Mouse (Mus musculus) embryonic fibroblast, embryonic 13.5 days (primary cell): Measurements from ENCODE around the gene Mtfmt. TPM values are rescaled to one million over a fixed set of nuclear protein-coding genes. Genes with fewer than 3 reads are reported as not detected.
A peak's percentile ranks its signal among the peaks of the same experiment; 100 is the strongest.

ENCODE experiments used
- H3K27ac ChIP-seq: 2 replicates; pipeline ENCODE4 v1.5.1; 2012; ENCODE audit warnings: low read length, control low read depth, inconsistent platforms; ENCODE audit not compliant: insufficient read depth
- H3K4me1 ChIP-seq: 2 replicates; pipeline ENCODE4 v1.6.1; 2011; ENCODE audit warnings: low read length; ENCODE audit not compliant: control insufficient read depth, insufficient read depth
- H3K4me3 ChIP-seq: 2 replicates; pipeline ENCODE4 v1.5.1; 2011; ENCODE audit warnings: mild to moderate bottlenecking, control low read depth, low read length; ENCODE audit not compliant: insufficient read depth
- CTCF ChIP-seq: IDR thresholded peaks from 2 replicates; pipeline ENCODE4 v1.5.1; 2011; ENCODE audit warnings: mild to moderate bottlenecking, control low read depth, low read length, moderate library complexity, borderline replicate concordance; ENCODE audit not compliant: insufficient read depth
- POLR2A ChIP-seq: IDR thresholded peaks from 2 replicates; pipeline ENCODE4 v1.6.1; 2011; ENCODE audit warnings: low read depth, mild to moderate bottlenecking, control low read depth, low read length, moderate library complexity
- polyA plus RNA-seq: library from polyadenylated mRNA; stranded (reverse); fragments of >200 nt; gene quantifications from 2 replicates; pipeline ENCODE4 v1.2.4, GENCODE M21; 2011; ENCODE audit warnings: low read depth; ENCODE audit not compliant: missing spikeins, insufficient read length

Gene Mtfmt
- polyA plus RNA-seq, 1 experiment: 17.0 TPM

GRCm38 (mm10) chr9:65424393-65424792 is 11.2 kb upstream of the Mtfmt start:
- Histone ChIP-seq H3K4me1 (no peaks in the 10 kb centered on the region), H3K27ac (no peak overlapping the region), H3K4me3 (no peak overlapping the region)
- TF ChIP-seq POLR2A (no peak), CTCF (no peak)

- TF ChIP-seq POLR2A: no peak
- TF ChIP-seq CTCF: no peak
- H3K4me3 ChIP-seq: no peak overlapping the region
- H3K27ac ChIP-seq: no peak overlapping the region
- H3K4me1 ChIP-seq: no peaks in the 10 kb centered on the region
Observed at GRCm38 (mm10) chr9:65427511-65427910, 8.1 kb upstream of the Mtfmt start.

- H3K4me1 ChIP-seq: no peaks in the 10 kb centered on the region
Observed at GRCm38 (mm10) chr9:65428003-65428402, 7.6 kb upstream of the Mtfmt start.

DNA sequence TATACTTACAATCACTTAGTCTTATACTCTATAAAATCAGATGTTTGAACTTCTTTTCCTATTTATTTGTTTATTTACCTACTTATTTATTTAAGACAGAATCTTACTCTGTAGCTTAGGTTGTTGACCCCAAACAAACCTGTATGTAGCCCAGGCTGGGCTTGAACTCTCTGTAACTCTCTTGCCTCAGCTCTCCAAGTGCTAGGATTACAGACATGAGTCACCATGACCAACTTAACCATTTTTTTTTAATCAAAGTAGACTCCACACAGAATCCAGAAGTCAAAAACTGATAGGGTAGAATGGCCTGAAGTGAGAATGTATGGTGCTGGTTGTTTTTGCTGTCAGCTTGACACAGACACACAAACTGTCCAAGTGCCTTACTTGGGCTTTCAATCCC is 5.2 kb upstream of the Mtfmt start:
- H3K4me3 ChIP-seq: no peak overlapping the region
- H3K27ac ChIP-seq: no peak overlapping the region
- H3K4me1 ChIP-seq: no peaks in the 10 kb centered on the region
- TF ChIP-seq CTCF (no peak), POLR2A (no peak)

More at GRCm38 (mm10) chr9:65428003-65428402, 7.6 kb upstream of the Mtfmt start:
- no peak overlapping the region for H3K4me3 ChIP-seq
- TF ChIP-seq CTCF (no peak), POLR2A (no peak)
- H3K27ac ChIP-seq: no peak overlapping the region

- Histone ChIP-seq H3K4me1 (no peaks in the 10 kb centered on the region), H3K4me3 (no peak overlapping the region), H3K27ac (no peak overlapping the region)
- no peak for TF ChIP-seq POLR2A
- no peak for TF ChIP-seq CTCF
Observed at GRCm38 (mm10) chr9:65430921-65431320, 4.7 kb upstream of the Mtfmt start.

DNA sequence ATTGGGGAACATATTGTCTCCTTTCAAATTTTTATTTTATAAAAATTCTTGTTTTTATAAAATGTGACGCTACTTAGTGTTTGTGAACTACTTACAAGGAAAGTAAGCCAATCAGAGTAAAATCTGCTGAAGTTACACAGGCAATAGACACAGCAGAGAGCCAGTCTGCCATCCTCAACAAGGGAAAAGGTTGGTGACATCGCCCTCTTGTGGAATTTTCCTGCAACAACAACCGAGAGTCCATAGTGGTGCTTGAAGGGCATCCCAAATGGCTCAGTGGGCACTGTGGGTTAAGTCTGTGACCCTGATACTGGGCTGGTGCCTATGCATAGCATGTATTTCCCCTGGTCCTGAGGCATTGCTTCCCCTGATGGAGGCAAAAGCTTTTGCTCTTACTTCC is 3.3 kb upstream of the Mtfmt start:
- Histone ChIP-seq H3K27ac (no peak overlapping the region), H3K4me3 (no peak overlapping the region), H3K4me1 (no peaks in the 10 kb centered on the region)
- TF ChIP-seq POLR2A: no peak
- TF ChIP-seq CTCF: peak; percentile 55; the same call in 1 of the 2 replicates

DNA sequence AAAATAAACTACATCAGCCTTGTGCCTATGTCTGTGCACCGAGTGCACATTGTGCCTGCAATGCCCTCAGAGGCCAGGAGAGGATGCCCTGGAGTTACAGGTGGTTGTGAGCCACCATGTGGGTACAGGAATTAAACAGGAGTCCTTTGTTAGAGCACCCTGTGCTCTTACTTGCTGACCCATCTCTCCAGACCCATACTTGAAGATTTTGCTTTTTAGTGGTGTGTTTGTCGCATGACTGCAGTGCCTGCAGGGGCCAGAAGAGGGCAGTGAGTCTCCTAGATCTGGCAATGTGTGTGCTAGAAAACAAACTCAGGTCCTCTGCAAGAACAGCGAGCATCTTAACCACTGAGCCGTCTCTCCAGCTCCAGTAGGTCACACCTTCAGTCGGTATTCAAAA is 1.4 kb upstream of the Mtfmt start:
- Histone ChIP-seq H3K4me1 (no peaks in the 10 kb centered on the region), H3K4me3 (no peak overlapping the region), H3K27ac (no peak overlapping the region)
- no peak for TF ChIP-seq POLR2A
- peak; percentile 53; the same call in 1 of the 2 replicates for TF ChIP-seq CTCF

- no peak overlapping the region for H3K27ac ChIP-seq
- TF ChIP-seq CTCF: no peak
- no peak for TF ChIP-seq POLR2A
- no peak overlapping the region for H3K4me3 ChIP-seq
- no peaks in the 10 kb centered on the region for H3K4me1 ChIP-seq
Observed at GRCm38 (mm10) chr9:65435211-65435610, 371 bp upstream of the Mtfmt start.

DNA sequence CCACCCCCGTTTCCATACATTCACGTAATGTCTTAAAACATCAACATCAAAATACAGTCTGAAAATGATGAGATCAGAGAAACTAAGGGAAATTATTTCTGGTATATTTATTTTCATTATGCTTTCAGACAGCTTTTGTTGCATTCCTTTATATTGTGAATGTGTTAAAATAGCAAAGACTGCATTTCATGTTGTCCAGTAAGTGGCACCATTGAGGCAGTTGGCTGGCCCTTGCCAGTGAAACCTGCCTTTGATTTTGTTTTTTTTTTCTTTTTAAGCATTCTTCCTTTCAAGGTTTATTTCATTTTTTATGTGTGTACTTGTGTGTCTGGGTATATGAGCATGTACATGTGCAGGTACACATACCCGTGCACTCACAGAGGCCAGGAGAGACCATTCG is 9.1 kb downstream of the Mtfmt start:
- Histone ChIP-seq H3K27ac (no peak overlapping the region), H3K4me3 (no peak overlapping the region), H3K4me1 (no peaks in the 10 kb centered on the region)
- TF ChIP-seq CTCF (no peak), POLR2A (no peak)

DNA sequence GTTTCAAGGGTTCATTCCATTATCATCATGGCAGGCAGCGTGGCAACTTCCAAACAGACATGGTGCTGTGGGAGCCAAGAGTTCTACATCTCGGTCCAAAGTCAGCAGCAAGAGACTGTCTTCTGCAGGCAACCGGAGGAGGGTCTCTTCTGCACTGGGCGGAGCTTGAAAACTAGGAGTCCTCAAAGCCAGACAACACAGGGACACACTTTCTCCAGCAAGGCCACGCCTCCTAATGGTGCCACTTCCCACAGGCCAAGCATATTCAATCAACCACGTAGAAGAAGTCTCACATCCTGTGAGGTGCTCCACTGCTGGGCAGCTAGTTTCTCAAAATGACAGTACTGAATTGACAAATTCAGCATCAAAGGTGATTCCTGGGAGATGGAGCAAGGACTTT is 12.4 kb downstream of the Mtfmt start:
- no peaks in the 10 kb centered on the region for H3K4me1 ChIP-seq
- TF ChIP-seq POLR2A (no peak), CTCF (no peak)
- no peak overlapping the region for H3K27ac ChIP-seq
- no peak overlapping the region for H3K4me3 ChIP-seq

GRCm38 (mm10) chr9:65458975-65459374 is 23.4 kb downstream of the Mtfmt start:
- H3K27ac ChIP-seq: no peak overlapping the region
- H3K4me1 ChIP-seq: 0 out of 2 replicates have a peak, but pooled peaks cover 3% of the 10 kb centered on the region
- TF ChIP-seq POLR2A (no peak), CTCF (no peak)
- no peak overlapping the region for H3K4me3 ChIP-seq
